Mouse (Mus musculus) bone marrow macrophage, adult 2 months (primary cell): Measurements from ENCODE around the gene Clip2. TPM values are rescaled to one million over a fixed set of nuclear protein-coding genes. Genes with fewer than 3 reads are reported as not detected.

Experiments used
- H3K27ac ChIP-seq: 2 replicates; pipeline ENCODE4 v1.5.1; 2012; ENCODE audit warnings: low read depth, low read length; ENCODE audit not compliant: insufficient read depth
- H3K4me1 ChIP-seq: 2 replicates; pipeline ENCODE4 v1.6.1; 2012; ENCODE audit warnings: low read length; ENCODE audit not compliant: control insufficient read depth, insufficient read depth
- H3K4me3 ChIP-seq: 2 replicates; pipeline ENCODE4 v1.5.1; 2012; ENCODE audit warnings: mild to moderate bottlenecking, low read length, moderate library complexity; ENCODE audit not compliant: insufficient read depth
- CTCF ChIP-seq: IDR thresholded peaks from 2 replicates; pipeline ENCODE4 v1.5.1; 2012; ENCODE audit warnings: low read depth, mild to moderate bottlenecking, low read length, moderate library complexity
- POLR2A ChIP-seq: IDR thresholded peaks from 2 replicates; pipeline ENCODE4 v1.6.1; 2012; ENCODE audit warnings: mild to moderate bottlenecking, low read depth, low read length, borderline replicate concordance
- polyA plus RNA-seq: library from polyadenylated mRNA; stranded (reverse); fragments of >200 nt; gene quantifications from 2 replicates; pipeline ENCODE4 v1.2.4, GENCODE M21; 2012; ENCODE audit not compliant: missing spikeins, insufficient read depth, insufficient read length

The Clip2 gene
- polyA plus RNA-seq, 1 experiment, result 14.3 TPM

DNA sequence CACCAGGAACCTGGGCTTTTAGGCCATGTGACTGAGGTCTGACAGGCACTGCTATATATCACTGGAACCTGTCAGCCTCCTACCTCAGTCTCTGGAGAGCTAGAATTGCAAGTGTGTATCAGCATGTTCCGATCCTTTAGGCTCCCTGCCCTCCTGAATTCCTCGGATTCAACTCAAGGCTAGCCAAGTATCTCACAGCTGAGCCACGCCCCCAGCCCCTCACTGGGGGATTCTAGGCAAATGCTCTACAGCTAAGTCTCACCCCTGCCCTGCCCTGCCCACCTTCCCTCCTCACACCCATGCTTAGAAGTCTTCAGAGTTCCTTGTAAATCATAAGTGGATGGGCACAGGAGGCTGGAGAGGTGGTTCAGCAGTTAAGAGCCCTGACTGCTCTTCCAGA, 111.1 kb downstream of the Clip2 start:
- Histone ChIP-seq H3K27ac (no peak overlapping the region), H3K4me3 (no peak overlapping the region), H3K4me1 (peaks cover 12% of the 10 kb centered on the region)
- TF ChIP-seq POLR2A, result no peak
- no peak for TF ChIP-seq CTCF

- no peak for TF ChIP-seq CTCF
- TF ChIP-seq POLR2A, result no peak
- H3K4me1 ChIP-seq, result peaks cover 12% of the 10 kb centered on the region
- H3K4me3 ChIP-seq, result no peak overlapping the region
- no peak overlapping the region for H3K27ac ChIP-seq
Observed at GRCm38 (mm10) chr5:134440098-134440497, 112.1 kb downstream of the Clip2 start.

- H3K4me3 ChIP-seq, result no peak overlapping the region
- H3K27ac ChIP-seq, result no peak overlapping the region
- TF ChIP-seq CTCF, result no peak
- no peak for TF ChIP-seq POLR2A
- peaks cover 12% of the 10 kb centered on the region for H3K4me1 ChIP-seq
Observed at GRCm38 (mm10) chr5:134439481-134439880, 112.8 kb downstream of the Clip2 start.

Other genes starting within 250 kb of the Clip2 start
- gene Gtf2i, start 237.7 kb downstream of the Clip2 start, polyA plus RNA-seq, result 64.3 and 67.3 TPM in 2 replicates
- gene Gtf2ird1, start 95.7 kb downstream of the Clip2 start, polyA plus RNA-seq, result 8.8 and 9.6 TPM in 2 replicates
- gene Syna, start 7.7 kb upstream of the Clip2 start, polyA plus RNA-seq, result not detected in 2 replicates
- gene Rfc2, start 28.9 kb upstream of the Clip2 start, polyA plus RNA-seq, result 90.0 and 91.9 TPM in 2 replicates
- gene Lat2, start 62.6 kb upstream of the Clip2 start, polyA plus RNA-seq, result 202 and 213 TPM in 2 replicates
- gene Eif4h, start 87.1 kb upstream of the Clip2 start, polyA plus RNA-seq, result 169 and 175 TPM in 2 replicates
- gene Limk1, start 136.2 kb upstream of the Clip2 start, polyA plus RNA-seq, result 9.4 and 13.1 TPM in 2 replicates
- gene Eln, start 194.9 kb upstream of the Clip2 start, polyA plus RNA-seq, result not detected in 2 replicates